Mouse (Mus musculus): ENCODE data around the gene C130079G13Rik. TPM values are rescaled to one million over a fixed set of nuclear protein-coding genes. Genes with fewer than 3 reads are reported as not detected.
"Not testable (repeated sequence)": the region's sequence is repeated elsewhere in the genome, so short reads cannot be mapped to it uniquely, and the experiment has no call there.

The C130079G13Rik gene
- not detected in 2 replicates for polyA plus RNA-seq (2016; fragmentation: Nextera tagmentation; extraction: Ambion mirVana)

- no peak for DNase-seq (ENCODE audit: low spot score)
- no peak within 1 kb of the TSS for H3K4me3 ChIP-seq
- H3K9me3 ChIP-seq (replicated peaks) = no peaks in the 10 kb centered on the region
- WGBS = 97% methylated on average over 2 of the region's 2 CpGs
- no peaks in the 10 kb centered on the region for H3K36me3 ChIP-seq
- no peaks in the 10 kb centered on the region for H3K27me3 ChIP-seq (ENCODE audit: low read depth, poor library complexity, severe bottlenecking)
- no peak within 1 kb of the TSS for H3K27ac ChIP-seq
- H3K4me1 ChIP-seq = no peaks in the 10 kb centered on the region
Observed at GRCm38 (mm10) chr3:59924914-59925313, at the start of gene C130079G13Rik. Gene C130079G13Rik, plus strand, starts transcription at chr3:59925214.

DNA sequence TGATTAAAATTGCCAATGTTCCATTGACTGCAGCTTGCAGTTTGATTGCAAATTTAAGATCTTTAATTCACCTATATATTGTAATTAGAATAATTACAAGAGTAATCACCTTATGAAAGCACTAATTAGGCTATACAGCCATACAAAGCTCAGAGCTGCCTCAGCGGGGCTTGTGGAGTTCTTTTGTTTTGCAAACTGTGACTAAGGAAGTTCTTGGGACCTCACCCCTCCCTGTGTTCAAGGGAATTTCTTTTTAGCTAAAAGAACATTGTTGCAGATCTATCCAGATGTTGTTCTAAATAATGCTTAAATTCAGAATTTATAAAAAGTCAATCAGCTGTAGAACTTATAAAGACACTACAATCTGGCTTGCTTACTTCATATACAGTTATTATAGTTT, 47.4 kb upstream of the C130079G13Rik start:
- WGBS = 60% methylated on average over 1 of the region's 1 CpGs
- not testable (repeated sequence) for H3K36me3 ChIP-seq; DNase-seq (ENCODE audit: low spot score); H3K4me3 ChIP-seq; H3K27me3 ChIP-seq (ENCODE audit: low read depth, poor library complexity, severe bottlenecking); H3K27ac ChIP-seq; H3K9me3 ChIP-seq (replicated peaks); H3K4me1 ChIP-seq

- H3K36me3 ChIP-seq; H3K27me3 ChIP-seq (ENCODE audit: low read depth, poor library complexity, severe bottlenecking); H3K27ac ChIP-seq; DNase-seq (ENCODE audit: low spot score); H3K4me3 ChIP-seq; H3K4me1 ChIP-seq; H3K9me3 ChIP-seq (replicated peaks): not testable (repeated sequence)
- WGBS = 86% methylated on average over 7 of the region's 7 CpGs
Observed at GRCm38 (mm10) chr3:59879801-59880554, 45.0 kb upstream of the C130079G13Rik start.

- Histone ChIP-seq H3K4me1 (no peaks in the 10 kb centered on the region), H3K27ac (no peak overlapping the region), H3K9me3 (replicated peaks) (no peaks in the 10 kb centered on the region), H3K36me3 (no peaks in the 10 kb centered on the region), H3K27me3 (ENCODE audit: low read depth, poor library complexity, severe bottlenecking) (no peaks in the 10 kb centered on the region), H3K4me3 (no peak overlapping the region)
- 86% methylated on average over 2 of the region's 2 CpGs for WGBS
- DNase-seq (ENCODE audit: low spot score) = no peak
Observed at GRCm38 (mm10) chr3:59893276-59893675, 31.7 kb upstream of the C130079G13Rik start.

DNA sequence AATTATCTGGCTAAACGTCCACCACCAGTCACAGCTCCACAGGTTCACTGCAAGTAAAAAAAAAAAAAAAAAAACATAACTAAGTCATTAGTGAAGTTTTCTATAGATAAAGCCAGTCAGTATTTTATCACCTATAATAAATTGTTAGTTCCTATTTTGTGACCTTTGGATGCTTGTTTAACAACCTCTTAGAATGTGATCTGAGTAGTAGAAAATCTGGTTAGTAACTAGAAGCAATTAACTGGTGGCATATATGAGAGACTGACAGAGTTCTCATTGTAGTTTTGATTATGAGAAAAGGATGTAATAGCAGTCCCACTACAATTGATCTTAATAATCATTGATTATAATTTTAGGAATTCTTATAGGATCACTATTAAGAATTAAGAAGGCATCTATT, 9.6 kb downstream of the C130079G13Rik start:
- no peaks in the 10 kb centered on the region for H3K4me1 ChIP-seq
- DNase-seq (ENCODE audit: low spot score) = no peak

DNA sequence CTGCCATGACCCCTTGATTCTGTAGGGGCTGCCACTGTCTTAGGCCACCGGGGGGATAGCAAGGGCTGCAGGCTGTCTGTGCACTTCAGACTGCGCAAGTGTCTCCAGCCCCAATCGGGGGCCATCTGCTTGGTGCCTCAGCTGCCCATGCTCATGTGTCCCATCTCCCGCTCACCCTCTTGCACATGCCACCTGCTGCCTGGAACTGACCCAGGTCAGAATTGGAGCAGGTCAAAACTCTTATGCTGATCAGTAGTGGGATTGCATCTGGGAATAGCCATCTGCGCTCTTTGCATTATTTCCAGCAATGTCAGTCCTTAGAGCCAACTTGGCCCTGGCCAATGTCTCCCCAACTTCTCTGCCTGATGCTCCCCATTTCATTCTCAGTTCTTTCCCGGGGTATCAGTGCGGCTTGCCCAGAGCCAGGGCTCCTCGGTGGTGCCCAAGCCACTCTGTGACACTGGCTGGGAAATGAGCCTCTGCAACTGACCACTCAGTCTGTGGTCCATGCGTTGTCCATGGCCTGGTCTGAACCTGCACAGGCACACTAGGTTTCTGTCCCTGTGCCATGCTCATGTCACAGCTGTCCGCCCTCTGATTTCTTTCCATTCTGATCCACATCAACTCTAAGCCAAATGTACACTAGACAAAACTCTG, 22.4 kb downstream of the C130079G13Rik start:
- H3K4me1 ChIP-seq = no peaks in the 10 kb centered on the region
- WGBS = 86% methylated on average over 10 of the region's 10 CpGs

More for the DNA sequence above, 9.6 kb downstream of the C130079G13Rik start:
- WGBS = 83% methylated on average over 1 of the region's 1 CpGs
- H3K27ac ChIP-seq = no peak overlapping the region
- H3K27me3 ChIP-seq (ENCODE audit: low read depth, poor library complexity, severe bottlenecking) = no peaks in the 10 kb centered on the region
- no peak overlapping the region for H3K4me3 ChIP-seq
- no peaks in the 10 kb centered on the region for H3K9me3 ChIP-seq (replicated peaks)
- no peaks in the 10 kb centered on the region for H3K36me3 ChIP-seq

GRCm38 (mm10) chr3:59970891-59971290, 45.9 kb downstream of the C130079G13Rik start:
- no peak for DNase-seq (ENCODE audit: low spot score)
- Histone ChIP-seq H3K4me3 (no peak overlapping the region), H3K4me1 (no peaks in the 10 kb centered on the region)

More for the DNA sequence above, 22.4 kb downstream of the C130079G13Rik start:
- H3K27ac ChIP-seq = no peak overlapping the region
- no peaks in the 10 kb centered on the region for H3K36me3 ChIP-seq
- no peaks in the 10 kb centered on the region for H3K27me3 ChIP-seq (ENCODE audit: low read depth, poor library complexity, severe bottlenecking)
- no peaks in the 10 kb centered on the region for H3K9me3 ChIP-seq (replicated peaks)
- no peak for DNase-seq (ENCODE audit: low spot score)
- no peak overlapping the region for H3K4me3 ChIP-seq

GRCm38 (mm10) chr3:59974591-59974990, 49.6 kb downstream of the C130079G13Rik start:
- Histone ChIP-seq H3K4me1 (no peaks in the 10 kb centered on the region), H3K36me3 (no peaks in the 10 kb centered on the region), H3K27ac (no peak overlapping the region), H3K9me3 (replicated peaks) (no peaks in the 10 kb centered on the region), H3K4me3 (no peak overlapping the region), H3K27me3 (ENCODE audit: low read depth, poor library complexity, severe bottlenecking) (no peaks in the 10 kb centered on the region)
- DNase-seq (ENCODE audit: low spot score) = no peak

More at GRCm38 (mm10) chr3:59970891-59971290, 45.9 kb downstream of the C130079G13Rik start:
- Histone ChIP-seq H3K36me3 (no peaks in the 10 kb centered on the region), H3K27ac (no peak overlapping the region), H3K9me3 (replicated peaks) (no peaks in the 10 kb centered on the region), H3K27me3 (ENCODE audit: low read depth, poor library complexity, severe bottlenecking) (no peaks in the 10 kb centered on the region)
- WGBS = 91% methylated on average over 5 of the region's 5 CpGs

Other genes with a start within 250 kb of the C130079G13Rik start
- gene Gm5538, start 195.4 kb upstream of the C130079G13Rik start, polyA plus RNA-seq (2016; fragmentation: Nextera tagmentation; extraction: Ambion mirVana) = not detected in 2 replicates
- not detected in 2 replicates for gene Gm8298, start 64.2 kb upstream of the C130079G13Rik start, polyA plus RNA-seq (2016; fragmentation: Nextera tagmentation; extraction: Ambion mirVana)
- gene Aadacl2, start 81.5 kb downstream of the C130079G13Rik start, polyA plus RNA-seq (2016; fragmentation: Nextera tagmentation; extraction: Ambion mirVana) = not detected in 2 replicates
- not detected in 2 replicates for gene Aadac, start 100.5 kb downstream of the C130079G13Rik start, polyA plus RNA-seq (2016; fragmentation: Nextera tagmentation; extraction: Ambion mirVana)
- not detected in 2 replicates for gene Sucnr1, start 156.7 kb downstream of the C130079G13Rik start, polyA plus RNA-seq (2016; fragmentation: Nextera tagmentation; extraction: Ambion mirVana)